Mouse (Mus musculus) ES-Bruce4 (cell line): ENCODE results near the gene 4930469K13Rik.

Experiments
- CTCF ChIP-seq: IDR thresholded peaks from one replicate; pipeline ENCODE4 v1.8.1; 2011; ENCODE audit warnings: low read depth, low read length
- EP300 ChIP-seq: IDR thresholded peaks from 2 replicates; pipeline ENCODE4 v1.6.1; 2011; ENCODE audit warnings: low read depth, low read length; ENCODE audit not compliant: insufficient read depth
- POLR2A ChIP-seq: IDR thresholded peaks from one replicate; pipeline ENCODE4 v1.8.1; 2011; ENCODE audit warnings: low read length; ENCODE audit not compliant: insufficient read depth

DNA sequence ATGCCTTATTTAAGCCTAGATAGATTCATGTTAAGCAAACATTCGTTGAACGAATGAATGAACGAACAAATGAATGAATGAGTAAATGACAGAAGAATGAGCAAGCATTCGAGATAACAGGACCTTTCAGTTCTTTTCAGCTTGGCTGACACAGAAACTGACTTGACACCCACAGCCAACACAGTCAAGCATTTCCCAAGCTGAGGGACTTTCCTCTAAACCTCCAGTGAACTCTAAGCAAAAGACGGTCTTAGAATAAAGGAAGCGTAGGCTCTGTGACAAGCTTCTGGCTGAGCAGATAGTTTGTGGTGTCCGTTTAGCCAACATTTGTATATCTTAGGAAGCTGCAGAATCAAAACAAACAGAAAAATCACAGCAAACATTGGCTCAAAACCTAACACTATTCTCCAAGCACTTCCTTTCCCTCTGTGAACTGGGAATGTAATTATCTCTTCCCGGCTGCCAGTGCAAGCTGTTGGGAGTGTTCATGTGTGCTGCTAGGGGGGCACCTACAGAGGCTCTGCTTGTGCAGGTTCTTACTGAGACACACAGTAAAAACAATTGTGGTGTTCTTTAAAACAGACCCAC, 12.1 kb downstream of the 4930469K13Rik start:
- TF ChIP-seq CTCF: no peak
- no peak for TF ChIP-seq EP300
- TF ChIP-seq POLR2A: no peak
